Mouse (Mus musculus) midbrain, postnatal 0 days (tissue): ENCODE measurements around the gene Ifitm1. TPM values are rescaled to one million over a fixed set of nuclear protein-coding genes. Genes with fewer than 3 reads are reported as not detected.
"Not testable (repeated sequence)": the region's sequence is repeated elsewhere in the genome, so short reads cannot be mapped to it uniquely, and the experiment has no call there.

Source experiments
- ATAC-seq: fragments of 200-750 bp; cut with Nextera tagmentation; 2 replicates; pipeline ENCODE4 v1.8.0; 2017; ENCODE audit warnings: moderate number of reproducible peaks, mild to moderate bottlenecking, moderate TSS enrichment, moderate library complexity; ENCODE audit not compliant: low FRiP score
- DNase-seq: peaks from one replicate; pipeline ENCODE4 v3.0.0-alpha.2; 2015; ENCODE audit warnings: low spot score
- H3K27ac ChIP-seq: fragments of 300-500 bp; sonication (generic); 2 replicates; pipeline ENCODE4 v1.5.1; 2014; ENCODE audit warnings: low read depth, mild to moderate bottlenecking, low read length, mixed read lengths
- H3K27me3 ChIP-seq: fragments of 300-500 bp; sonication (generic); 2 replicates; pipeline ENCODE4 v1.6.1; 2014; ENCODE audit warnings: low read length, control low read depth, mixed read lengths; ENCODE audit not compliant: insufficient read depth
- H3K36me3 ChIP-seq: fragments of 300-500 bp; sonication (generic); 2 replicates; pipeline ENCODE4 v1.6.1; 2014; ENCODE audit warnings: low read length, control low read depth, mixed read lengths; ENCODE audit not compliant: insufficient read depth
- H3K4me1 ChIP-seq: fragments of 300-500 bp; sonication (generic); 2 replicates; pipeline ENCODE4 v1.6.1; 2014; ENCODE audit warnings: mild to moderate bottlenecking, control low read depth, antibody characterized with exemption, low read length, mixed read lengths; ENCODE audit not compliant: insufficient read depth
- H3K4me2 ChIP-seq: fragments of 300-500 bp; sonication (generic); 2 replicates; pipeline ENCODE4 v1.6.1; 2014; ENCODE audit warnings: low read depth, mild to moderate bottlenecking, low read length, mixed read lengths; ENCODE audit not compliant: poor library complexity, severe bottlenecking
- H3K4me3 ChIP-seq: fragments of 300-500 bp; sonication (generic); 2 replicates; pipeline ENCODE4 v1.5.1; 2014; ENCODE audit warnings: low read depth, mild to moderate bottlenecking, low read length, moderate library complexity
- H3K9ac ChIP-seq: fragments of 300-500 bp; sonication (generic); replicated peaks from 2 replicates; pipeline ENCODE4 v1.6.1; 2014; ENCODE audit warnings: mild to moderate bottlenecking, low read length, moderate library complexity, mixed read lengths; ENCODE audit not compliant: poor library complexity, severe bottlenecking
- H3K9me3 ChIP-seq: fragments of 300-500 bp; sonication (generic); 2 replicates; pipeline ENCODE4 v1.6.1; 2016; ENCODE audit warnings: low read length, control low read depth
- CTCF ChIP-seq: IDR thresholded peaks from 2 replicates; pipeline ENCODE4 v1.5.1; 2016; ENCODE audit warnings: antibody characterized with exemption, mild to moderate bottlenecking
- WGBS: fragments of 180-500 bp; shearing (Covaris S2); extraction: QIAGEN DNeasy Blood & Tissue Kit; methylation state at CpG from one replicate; pipeline ENCODE4 v1.1.7; 2014; 5-methylcytosine and 5-hydroxymethylcytosine counted together
- polyA plus RNA-seq: library from polyadenylated mRNA; unstranded; fragments of >200 nt; fragmentation: Nextera tagmentation; extraction: Ambion mirVana; gene quantifications from 2 replicates; pipeline ENCODE4 v1.2.1, GENCODE M21; 2015
- total RNA-seq: library from RNA; depleted of rRNA; stranded (reverse); fragments of >200 nt; gene quantifications from 2 replicates; pipeline ENCODE4 v1.2.3, GENCODE M21; 2014

Gene Ifitm1
- total and polyA plus RNA-seq, 2 experiments from 2014 or later = 14.6 to 16.3 TPM

GRCm38 (mm10) chr7:140967862-140968591 is 1.0 kb downstream of the Ifitm1 start:
- no peak for ATAC-seq

GRCm38 (mm10) chr7:140968710-140969109 is 1.7 kb downstream of the Ifitm1 start:
- not testable (repeated sequence) for ATAC-seq, H3K9me3 ChIP-seq, H3K27ac ChIP-seq, H3K36me3 ChIP-seq, H3K4me2 ChIP-seq, H3K4me3 ChIP-seq, H3K4me1 ChIP-seq, DNase-seq, H3K9ac ChIP-seq, H3K27me3 ChIP-seq
- 19% methylated on average over 3 of the region's 3 CpGs for WGBS

More at GRCm38 (mm10) chr7:140967862-140968591, 1.0 kb downstream of the Ifitm1 start:
- Histone ChIP-seq H3K27me3 (no peaks in the 10 kb centered on the region), H3K4me1 (no peaks in the 10 kb centered on the region), H3K4me3 (no peak overlapping the region), H3K36me3 (no peaks in the 10 kb centered on the region), H3K27ac (no peak overlapping the region), H3K9ac (no peak overlapping the region), H3K4me2 (no peak overlapping the region), H3K9me3 (no peaks in the 10 kb centered on the region)
- no peak for DNase-seq
- TF ChIP-seq CTCF = no peak
- 14% methylated on average over 14 of the region's 14 CpGs for WGBS

GRCm38 (mm10) chr7:140970931-140971330 is 3.9 kb downstream of the Ifitm1 start:
- ATAC-seq (no peak), DNase-seq (no peak)
- Histone ChIP-seq H3K4me2 (no peak overlapping the region), H3K9ac (no peak overlapping the region), H3K36me3 (no peaks in the 10 kb centered on the region), H3K27me3 (no peaks in the 10 kb centered on the region), H3K4me1 (no peaks in the 10 kb centered on the region), H3K4me3 (no peak overlapping the region), H3K27ac (no peak overlapping the region), H3K9me3 (no peaks in the 10 kb centered on the region)
- WGBS = 47% methylated on average over 7 of the region's 7 CpGs
- no peak for TF ChIP-seq CTCF

- 80% methylated on average over 8 of the region's 8 CpGs for WGBS
- TF ChIP-seq CTCF = no peak
- Histone ChIP-seq H3K4me1 (no peaks in the 10 kb centered on the region), H3K4me3 (no peak overlapping the region), H3K36me3 (no peaks in the 10 kb centered on the region), H3K27ac (no peak overlapping the region), H3K9me3 (no peaks in the 10 kb centered on the region), H3K27me3 (no peaks in the 10 kb centered on the region), H3K4me2 (no peak overlapping the region), H3K9ac (no peak overlapping the region)
- no peak for DNase-seq
- ATAC-seq = no peak
Observed at GRCm38 (mm10) chr7:140971479-140972171, 4.6 kb downstream of the Ifitm1 start.

- no peaks in the 10 kb centered on the region for H3K27me3 ChIP-seq
- no peak for TF ChIP-seq CTCF
Observed at GRCm38 (mm10) chr7:140973396-140974165, 6.6 kb downstream of the Ifitm1 start.

More at GRCm38 (mm10) chr7:140973396-140974165, 6.6 kb downstream of the Ifitm1 start:
- DNase-seq = no peak
- Histone ChIP-seq H3K4me3 (no peak overlapping the region), H3K9me3 (no peaks in the 10 kb centered on the region), H3K36me3 (no peaks in the 10 kb centered on the region), H3K9ac (no peak overlapping the region), H3K27ac (no peak overlapping the region), H3K4me2 (no peak overlapping the region), H3K4me1 (no peaks in the 10 kb centered on the region)
- no peak for ATAC-seq
- WGBS = 29% methylated on average over 14 of the region's 14 CpGs
